Mouse (Mus musculus): ENCODE measurements around the gene Itga9. TPM values are rescaled to one million over a fixed set of nuclear protein-coding genes. Genes with fewer than 3 reads are reported as not detected.

The Itga9 gene
- polyA plus RNA-seq, 1 experiment from 2014 or later = 6.2 TPM

GRCm38 (mm10) chr9:118688921-118689451, 82.5 kb downstream of the Itga9 start:
- Histone ChIP-seq H3K4me1 (replicated peaks; ENCODE audit: control insufficient read depth, insufficient read depth, low read length) (peaks cover 5% of the 10 kb centered on the region), H3K27me3 (replicated peaks; ENCODE audit: control insufficient read depth, insufficient read depth, low read length) (0 out of 2 replicates have a peak, but pooled peaks cover 3% of the 10 kb centered on the region), H3K27ac (ENCODE audit: low read depth, low read length) (no peak overlapping the region), H3K9me3 (ENCODE audit: control insufficient read depth, low read length) (no peaks in the 10 kb centered on the region), H3K9ac (ENCODE audit: low read depth, low read length) (no peak overlapping the region), H3K4me3 (ENCODE audit: low read depth, low read length) (no peak overlapping the region), H3K4me2 (no peak overlapping the region), H3K36me3 (ENCODE audit: control insufficient read depth, insufficient read depth, low read length) (no peaks in the 10 kb centered on the region)
- ATAC-seq (replicated peaks; ENCODE audit: low FRiP score) (no peak), DNase-seq (ENCODE audit: low spot score) (no peak)
- WGBS = 69% methylated on average over 14 of the region's 14 CpGs

DNA sequence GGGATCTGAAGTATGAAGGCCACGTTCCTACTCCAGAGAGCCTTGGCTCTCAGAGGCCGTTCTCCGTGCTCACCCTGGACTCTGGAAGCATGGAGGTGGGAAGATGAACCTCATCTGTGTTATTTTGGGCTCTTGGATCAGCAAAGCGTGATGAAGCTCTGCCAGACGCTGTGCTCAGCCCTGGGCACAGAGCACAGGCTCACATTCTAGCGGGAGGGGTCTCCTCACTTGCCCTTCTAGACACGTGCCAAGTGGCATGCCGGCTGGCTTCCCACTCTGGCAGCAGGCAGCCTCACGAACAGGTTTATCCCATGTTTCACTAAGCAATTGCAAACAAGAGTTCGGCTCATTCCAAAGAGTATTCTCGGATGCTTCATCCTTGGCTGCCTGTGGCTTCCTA, 86.8 kb downstream of the Itga9 start:
- DNase-seq (ENCODE audit: low spot score) (no peak), ATAC-seq (replicated peaks; ENCODE audit: low FRiP score) (no peak)
- WGBS = 88% methylated on average over 11 of the region's 11 CpGs
- H3K9me3 ChIP-seq (ENCODE audit: control insufficient read depth, low read length) = no peaks in the 10 kb centered on the region
- no peaks in the 10 kb centered on the region for H3K4me1 ChIP-seq (replicated peaks; ENCODE audit: control insufficient read depth, insufficient read depth, low read length)
- H3K36me3 ChIP-seq (ENCODE audit: control insufficient read depth, insufficient read depth, low read length) = no peaks in the 10 kb centered on the region
- no peak overlapping the region for H3K27ac ChIP-seq (ENCODE audit: low read depth, low read length)
- H3K4me2 ChIP-seq = no peak overlapping the region
- no peak overlapping the region for H3K9ac ChIP-seq (ENCODE audit: low read depth, low read length)
- no peaks in the 10 kb centered on the region for H3K27me3 ChIP-seq (replicated peaks; ENCODE audit: control insufficient read depth, insufficient read depth, low read length)
- no peak overlapping the region for H3K4me3 ChIP-seq (ENCODE audit: low read depth, low read length)

DNA sequence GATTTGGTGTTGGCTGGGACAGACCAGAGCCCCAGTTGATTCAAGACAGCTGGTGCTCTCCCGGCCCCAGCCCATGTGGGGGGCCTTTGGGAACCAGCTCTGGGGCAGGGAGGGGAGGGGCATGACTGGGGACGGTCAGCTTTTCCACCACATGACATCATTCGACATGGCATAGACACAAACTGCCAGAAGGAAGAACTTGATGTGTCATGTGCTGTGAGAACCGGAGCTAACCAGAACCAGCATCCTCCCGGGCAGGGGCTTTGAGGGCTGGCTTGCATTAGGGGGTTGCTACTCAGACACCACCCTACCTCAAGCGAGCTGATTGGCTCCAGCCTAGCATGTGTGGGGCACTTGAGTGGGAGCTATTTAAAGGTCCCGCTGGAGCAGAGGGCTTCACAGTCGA, 87.9 kb downstream of the Itga9 start:
- ATAC-seq (replicated peaks; ENCODE audit: low FRiP score) (no peak), DNase-seq (ENCODE audit: low spot score) (no peak)
- Histone ChIP-seq H3K9me3 (ENCODE audit: control insufficient read depth, low read length) (no peaks in the 10 kb centered on the region), H3K4me1 (replicated peaks; ENCODE audit: control insufficient read depth, insufficient read depth, low read length) (no peaks in the 10 kb centered on the region), H3K9ac (ENCODE audit: low read depth, low read length) (no peak overlapping the region), H3K36me3 (ENCODE audit: control insufficient read depth, insufficient read depth, low read length) (no peaks in the 10 kb centered on the region), H3K27ac (ENCODE audit: low read depth, low read length) (no peak overlapping the region), H3K27me3 (replicated peaks; ENCODE audit: control insufficient read depth, insufficient read depth, low read length) (no peaks in the 10 kb centered on the region), H3K4me3 (ENCODE audit: low read depth, low read length) (no peak overlapping the region), H3K4me2 (no peak overlapping the region)
- 66% methylated on average over 8 of the region's 8 CpGs for WGBS

GRCm38 (mm10) chr9:118698191-118698590, 91.7 kb downstream of the Itga9 start:
- Histone ChIP-seq H3K4me2 (no peak overlapping the region), H3K9ac (ENCODE audit: low read depth, low read length) (no peak overlapping the region), H3K9me3 (ENCODE audit: control insufficient read depth, low read length) (no peaks in the 10 kb centered on the region), H3K4me3 (ENCODE audit: low read depth, low read length) (no peak overlapping the region), H3K36me3 (ENCODE audit: control insufficient read depth, insufficient read depth, low read length) (no peaks in the 10 kb centered on the region), H3K27ac (ENCODE audit: low read depth, low read length) (no peak overlapping the region), H3K4me1 (replicated peaks; ENCODE audit: control insufficient read depth, insufficient read depth, low read length) (peaks cover 11% of the 10 kb centered on the region), H3K27me3 (replicated peaks; ENCODE audit: control insufficient read depth, insufficient read depth, low read length) (no peaks in the 10 kb centered on the region)
- ATAC-seq (replicated peaks; ENCODE audit: low FRiP score) = no peak
- 62% methylated on average over 8 of the region's 8 CpGs for WGBS
- no peak for DNase-seq (ENCODE audit: low spot score)

GRCm38 (mm10) chr9:118699716-118700115, 93.2 kb downstream of the Itga9 start:
- H3K4me1 ChIP-seq (replicated peaks; ENCODE audit: control insufficient read depth, insufficient read depth, low read length) = peaks cover 11% of the 10 kb centered on the region
- no peaks in the 10 kb centered on the region for H3K36me3 ChIP-seq (ENCODE audit: control insufficient read depth, insufficient read depth, low read length)
- no peak overlapping the region for H3K4me3 ChIP-seq (ENCODE audit: low read depth, low read length)
- DNase-seq (ENCODE audit: low spot score) = no peak
- H3K27me3 ChIP-seq (replicated peaks; ENCODE audit: control insufficient read depth, insufficient read depth, low read length) = no peaks in the 10 kb centered on the region
- no peaks in the 10 kb centered on the region for H3K9me3 ChIP-seq (ENCODE audit: control insufficient read depth, low read length)
- no peak for ATAC-seq (replicated peaks; ENCODE audit: low FRiP score)
- no peak overlapping the region for H3K27ac ChIP-seq (ENCODE audit: low read depth, low read length)
- no peak overlapping the region for H3K4me2 ChIP-seq
- WGBS = 82% methylated on average over 4 of the region's 4 CpGs
- no peak overlapping the region for H3K9ac ChIP-seq (ENCODE audit: low read depth, low read length)

DNA sequence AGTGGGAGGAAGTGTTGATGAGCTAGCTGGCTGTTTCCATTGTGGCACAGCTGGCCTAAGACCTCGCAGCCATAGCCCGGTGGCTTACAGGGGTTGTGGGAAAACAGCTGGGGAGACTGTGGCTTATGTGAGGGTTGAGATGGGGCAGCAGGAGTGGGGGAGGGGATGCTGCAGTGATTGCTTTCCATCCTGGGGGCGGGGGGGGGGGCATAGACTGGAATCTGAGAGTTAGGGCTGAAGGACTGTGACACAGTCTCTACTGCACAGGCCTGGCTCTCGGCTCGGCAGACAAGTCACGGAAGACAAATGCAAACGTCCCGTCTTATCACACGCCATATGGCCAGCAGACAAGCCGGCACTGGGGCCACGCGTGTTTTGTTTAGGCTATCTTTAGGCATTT, 94.4 kb downstream of the Itga9 start:
- peak; percentile 38 for DNase-seq (ENCODE audit: low spot score)
- no peaks in the 10 kb centered on the region for H3K27me3 ChIP-seq (replicated peaks; ENCODE audit: control insufficient read depth, insufficient read depth, low read length)
- ATAC-seq (replicated peaks; ENCODE audit: low FRiP score) = peak; percentile 20; the same call in 1 of the 2 replicates
- H3K4me2 ChIP-seq = no peak overlapping the region
- no peak overlapping the region for H3K9ac ChIP-seq (ENCODE audit: low read depth, low read length)
- H3K9me3 ChIP-seq (ENCODE audit: control insufficient read depth, low read length) = no peaks in the 10 kb centered on the region
- no peaks in the 10 kb centered on the region for H3K36me3 ChIP-seq (ENCODE audit: control insufficient read depth, insufficient read depth, low read length)
- 36% methylated on average over 12 of the region's 12 CpGs for WGBS
- H3K27ac ChIP-seq (ENCODE audit: low read depth, low read length) = no peak overlapping the region
- H3K4me3 ChIP-seq (ENCODE audit: low read depth, low read length) = no peak overlapping the region
- H3K4me1 ChIP-seq (replicated peaks; ENCODE audit: control insufficient read depth, insufficient read depth, low read length) = peaks cover 17% of the 10 kb centered on the region

DNA sequence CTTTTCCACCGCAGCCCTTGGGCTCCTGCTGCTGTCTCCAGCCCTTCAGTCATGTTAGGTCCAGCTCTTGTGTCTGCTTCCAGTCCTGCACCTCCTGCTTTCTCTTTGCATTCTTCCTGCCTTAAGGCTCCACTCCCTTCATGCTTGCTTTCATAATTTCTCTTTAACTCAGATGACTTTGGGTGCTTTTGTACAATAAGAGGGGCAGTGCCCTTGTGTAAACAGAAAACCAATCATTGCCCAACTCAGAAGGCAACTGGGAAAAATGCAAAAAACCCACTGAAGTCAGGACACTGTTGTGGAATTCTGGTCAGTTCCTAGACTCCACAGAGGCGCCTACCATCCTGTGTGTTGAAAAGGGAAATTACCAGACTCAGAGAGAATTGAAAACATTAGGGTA, 95.3 kb downstream of the Itga9 start:
- Histone ChIP-seq H3K4me3 (ENCODE audit: low read depth, low read length) (no peak overlapping the region), H3K4me2 (no peak overlapping the region), H3K9ac (ENCODE audit: low read depth, low read length) (no peak overlapping the region), H3K4me1 (replicated peaks; ENCODE audit: control insufficient read depth, insufficient read depth, low read length) (peaks cover 19% of the 10 kb centered on the region), H3K27me3 (replicated peaks; ENCODE audit: control insufficient read depth, insufficient read depth, low read length) (no peaks in the 10 kb centered on the region), H3K27ac (ENCODE audit: low read depth, low read length) (peak overlapping the region; percentile 13; the same call in 1 of the 2 replicates), H3K36me3 (ENCODE audit: control insufficient read depth, insufficient read depth, low read length) (no peaks in the 10 kb centered on the region), H3K9me3 (ENCODE audit: control insufficient read depth, low read length) (no peaks in the 10 kb centered on the region)
- DNase-seq (ENCODE audit: low spot score) (no peak), ATAC-seq (replicated peaks; ENCODE audit: low FRiP score) (no peak)
- WGBS = 68% methylated on average over 2 of the region's 2 CpGs

- no peak for DNase-seq (ENCODE audit: low spot score)
- Histone ChIP-seq H3K27me3 (replicated peaks; ENCODE audit: control insufficient read depth, insufficient read depth, low read length) (no peaks in the 10 kb centered on the region), H3K4me2 (no peak overlapping the region), H3K4me3 (ENCODE audit: low read depth, low read length) (no peak overlapping the region), H3K36me3 (ENCODE audit: control insufficient read depth, insufficient read depth, low read length) (no peaks in the 10 kb centered on the region), H3K4me1 (replicated peaks; ENCODE audit: control insufficient read depth, insufficient read depth, low read length) (peaks cover 19% of the 10 kb centered on the region), H3K9me3 (ENCODE audit: control insufficient read depth, low read length) (no peaks in the 10 kb centered on the region), H3K27ac (ENCODE audit: low read depth, low read length) (no peak overlapping the region), H3K9ac (ENCODE audit: low read depth, low read length) (no peak overlapping the region)
- no peak for ATAC-seq (replicated peaks; ENCODE audit: low FRiP score)
- 96% methylated on average over 3 of the region's 3 CpGs for WGBS
These were observed 96.7 kb downstream of the Itga9 start for GRCm38 (mm10) chr9:118703146-118703545.

DNA sequence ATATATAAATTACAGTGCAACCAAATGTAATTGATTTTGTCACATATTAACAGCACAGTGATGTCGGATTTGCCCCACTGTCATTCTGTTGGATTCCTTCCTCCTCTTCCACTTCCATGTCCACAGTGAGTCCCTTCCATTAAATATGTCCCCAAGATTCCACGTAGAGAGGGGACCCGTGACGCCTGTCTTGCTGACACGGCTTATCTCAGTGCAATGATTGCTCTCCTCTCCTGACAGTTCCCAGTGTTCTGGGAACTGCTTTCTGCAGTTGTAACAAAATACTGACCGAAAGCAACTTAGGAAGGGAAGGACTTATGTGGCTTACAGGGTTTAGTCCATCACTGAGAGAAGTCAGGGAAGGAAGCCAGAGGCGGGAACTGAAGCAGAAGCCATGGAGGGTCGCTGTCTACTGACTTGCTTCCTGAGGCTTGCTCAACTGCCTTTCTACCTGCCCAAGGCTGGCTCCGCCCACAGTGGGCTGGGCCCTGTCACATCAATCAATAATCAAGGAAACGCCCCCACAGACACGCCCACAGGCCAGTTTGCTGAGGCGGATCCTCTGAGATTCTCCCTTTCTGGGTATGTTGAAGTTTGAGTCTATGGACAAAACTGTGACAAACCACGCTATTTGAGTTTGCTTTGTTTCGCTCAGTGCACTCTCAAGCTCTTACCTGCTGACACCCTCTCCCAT, 99.0 kb downstream of the Itga9 start:
- no peak; the same call in 1 of the 2 replicates for ATAC-seq (replicated peaks; ENCODE audit: low FRiP score)

More for the DNA sequence above, 99.0 kb downstream of the Itga9 start:
- peak; percentile 48 for DNase-seq (ENCODE audit: low spot score)
- WGBS = 47% methylated on average over 14 of the region's 14 CpGs
- no peak overlapping the region for H3K27ac ChIP-seq (ENCODE audit: low read depth, low read length)
- peaks cover 18% of the 10 kb centered on the region for H3K4me1 ChIP-seq (replicated peaks; ENCODE audit: control insufficient read depth, insufficient read depth, low read length)
- no peak overlapping the region for H3K9ac ChIP-seq (ENCODE audit: low read depth, low read length)
- H3K4me2 ChIP-seq = no peak overlapping the region
- no peaks in the 10 kb centered on the region for H3K9me3 ChIP-seq (ENCODE audit: control insufficient read depth, low read length)
- H3K27me3 ChIP-seq (replicated peaks; ENCODE audit: control insufficient read depth, insufficient read depth, low read length) = no peaks in the 10 kb centered on the region
- H3K36me3 ChIP-seq (ENCODE audit: control insufficient read depth, insufficient read depth, low read length) = no peaks in the 10 kb centered on the region
- H3K4me3 ChIP-seq (ENCODE audit: low read depth, low read length) = no peak overlapping the region

All from liver, embryonic 11.5 days (tissue).